Mouse (Mus musculus) stomach, adult 2 months (tissue): ENCODE data around the gene Lpar3. TPM values are rescaled to one million over a fixed set of nuclear protein-coding genes. Genes with fewer than 3 reads are reported as not detected.

Experiments
- polyA plus RNA-seq: library from polyadenylated mRNA; depleted of rRNA; stranded (reverse); fragments of >200 nt; gene quantifications from 2 replicates; pipeline ENCODE4 v1.2.3, GENCODE M21; 2012; rRNA removed

Gene Lpar3
- polyA plus RNA-seq = 1.8 and 2.4 TPM in 2 replicates

DNA sequence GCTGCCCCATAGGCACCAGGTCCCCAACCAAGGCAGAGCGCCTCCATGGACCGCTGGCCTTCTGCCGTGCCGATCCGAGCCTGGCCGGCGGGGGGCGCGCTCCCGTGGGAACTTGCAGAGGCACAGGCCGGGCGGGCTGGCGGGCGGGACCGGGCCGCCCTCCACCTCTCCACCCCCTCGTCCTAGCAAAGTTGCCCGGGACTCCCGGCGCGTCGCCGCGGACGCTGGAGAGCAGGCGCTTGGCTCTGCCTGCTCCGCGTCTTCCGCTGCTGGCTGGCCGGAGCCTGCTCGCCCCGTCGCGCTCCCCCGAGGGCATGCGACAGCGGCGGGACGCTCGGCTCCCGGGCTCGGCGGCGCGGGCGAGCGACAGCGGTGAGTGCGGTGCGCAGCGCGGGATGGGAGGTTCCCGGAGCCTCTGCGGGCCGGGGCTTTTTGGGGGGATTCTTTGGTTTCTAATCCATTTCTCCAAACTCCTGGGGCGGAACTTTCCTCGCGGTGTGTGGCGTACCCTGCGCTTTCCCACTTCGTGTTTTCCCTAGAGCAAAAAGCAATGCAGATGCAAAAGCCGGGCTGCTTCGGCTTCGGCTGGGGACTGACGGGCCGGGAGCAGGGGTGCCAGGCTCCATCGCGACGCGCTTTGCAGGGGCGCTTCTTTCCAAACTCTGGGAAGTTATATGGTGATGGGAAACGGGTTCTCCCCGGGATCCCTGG lies at the start of gene Lpar3:
Gene Lpar3 (plus strand): TSS at position 188 of the 711 bp plus-strand sequence.

Other genes with a start within 250 kb of the Lpar3 start
- gene Syde2, start 233.1 kb upstream of the Lpar3 start, polyA plus RNA-seq = 1.5 and 2.3 TPM in 2 replicates
- 0.10 TPM in 1 of 2 replicates, not detected in the other for gene Wdr63, start 112.8 kb upstream of the Lpar3 start, polyA plus RNA-seq
- gene Mcoln3, start 103.5 kb upstream of the Lpar3 start, polyA plus RNA-seq = not detected in 2 replicates
- 0.35 and 0.37 TPM in 2 replicates for gene Mcoln2, start 71.1 kb upstream of the Lpar3 start, polyA plus RNA-seq
- 3.0 and 3.7 TPM in 2 replicates for gene Ssx2ip, start 183.7 kb downstream of the Lpar3 start, polyA plus RNA-seq
- gene Ctbs, start 228.8 kb downstream of the Lpar3 start, polyA plus RNA-seq = 0.47 and 0.91 TPM in 2 replicates